Mouse (Mus musculus): ENCODE measurements at regions not wholly inside any gene's neighbourhood (a gene's known extent, or its start where the extent isn't known, plus 50 kb on each side); places are given as distances from the start of the nearest gene placed in this dataset.

GRCm38 (mm10) chr10:99827476-99827875 is 68.0 kb upstream of the Csl start:
- ATAC-seq = no peak
- WGBS = 85% methylated on average over 4 of the region's 4 CpGs

GRCm38 (mm10) chr10:99825881-99826280 is 66.4 kb upstream of the Csl start:
- Histone ChIP-seq H3K4me2 (replicated peaks) (no peak overlapping the region), H3K9ac (replicated peaks) (no peak overlapping the region), H3K9me3 (no peaks in the 10 kb centered on the region), H3K27me3 (no peaks in the 10 kb centered on the region), H3K36me3 (no peaks in the 10 kb centered on the region), H3K4me3 (replicated peaks) (no peak overlapping the region), H3K4me1 (replicated peaks) (no peaks in the 10 kb centered on the region), H3K27ac (no peak overlapping the region)
- WGBS = 90% methylated on average over 4 of the region's 4 CpGs
- ATAC-seq = no peak

More at GRCm38 (mm10) chr10:99827476-99827875, 68.0 kb upstream of the Csl start:
- H3K4me1 ChIP-seq (replicated peaks) = no peaks in the 10 kb centered on the region
- no peak overlapping the region for H3K27ac ChIP-seq
- no peaks in the 10 kb centered on the region for H3K9me3 ChIP-seq
- H3K4me2 ChIP-seq (replicated peaks) = no peak overlapping the region
- H3K27me3 ChIP-seq = no peaks in the 10 kb centered on the region
- no peak overlapping the region for H3K9ac ChIP-seq (replicated peaks)
- H3K4me3 ChIP-seq (replicated peaks) = no peak overlapping the region
- H3K36me3 ChIP-seq = no peaks in the 10 kb centered on the region

- no peak for ATAC-seq
Measured at GRCm38 (mm10) chr10:99812069-99812650, 52.7 kb upstream of the Csl start.

GRCm38 (mm10) chr10:99811430-99811829 is 52.0 kb upstream of the Csl start:
- Histone ChIP-seq H3K36me3 (no peaks in the 10 kb centered on the region), H3K9ac (replicated peaks) (no peak overlapping the region), H3K9me3 (no peaks in the 10 kb centered on the region), H3K4me1 (replicated peaks) (no peaks in the 10 kb centered on the region), H3K27me3 (no peaks in the 10 kb centered on the region), H3K27ac (no peak overlapping the region), H3K4me3 (replicated peaks) (no peak overlapping the region), H3K4me2 (replicated peaks) (no peak overlapping the region)
- no peak for ATAC-seq
- 93% methylated on average over 1 of the region's 1 CpGs for WGBS

More at GRCm38 (mm10) chr10:99812069-99812650, 52.7 kb upstream of the Csl start:
- 89% methylated on average over 7 of the region's 7 CpGs for WGBS
- Histone ChIP-seq H3K4me1 (replicated peaks) (no peaks in the 10 kb centered on the region), H3K27me3 (no peaks in the 10 kb centered on the region), H3K36me3 (no peaks in the 10 kb centered on the region), H3K9me3 (no peaks in the 10 kb centered on the region), H3K4me3 (replicated peaks) (no peak overlapping the region), H3K9ac (replicated peaks) (no peak overlapping the region), H3K4me2 (replicated peaks) (no peak overlapping the region), H3K27ac (no peak overlapping the region)

Measured in midbrain, embryonic 13.5 days (tissue).